In genomic region chr12:112241740-112242171, GRCm38 (mm10) we compare ENCODE assay signal across 11 mouse cellular contexts.
A peak's percentile ranks its signal among the peaks of the same experiment; 100 is the strongest.
DNase-seq lines count a peak whose midpoint lies in the region; ATAC-seq lines count a peak whose summit lies in the region.
"Had no signal": no experiment of that assay in that cellular context is flagged by ENCODE, and none has a peak within 500 bp of the region (broad histone marks: within the 10 kb centered on the region; RNA-seq: fewer than 3 reads in every experiment).

No protein-coding gene starts in this region.

- ATAC-seq in kidney, embryonic 14.5 days (ENCODE audit: low FRiP score, low TSS enrichment), result peak; percentile 64; the same call in 1 of the 2 replicates
- ATAC-seq in forebrain, embryonic 14.5 days, result peak; percentile 51
- peak; percentile 29; the same call in 1 of the 2 replicates for ATAC-seq in neural tube, embryonic 14.5 days (ENCODE audit: low read depth)
- ATAC-seq: intestine, postnatal 0 days had no signal

- H3K4me3 ChIP-seq in kidney, embryonic 14.5 days (ENCODE audit: low read length), result no peak overlapping the region
- H3K4me3 ChIP-seq in forebrain, embryonic 14.5 days (ENCODE audit: low read depth, low read length), result no peak overlapping the region
- peak overlapping the region; percentile 19; the same call in 1 of the 2 replicates for H3K4me3 ChIP-seq in limb, embryonic 10.5 days
- no peak overlapping the region for H3K4me3 ChIP-seq in neural tube, embryonic 14.5 days (ENCODE audit: low read depth, low read length)
- H3K4me3 ChIP-seq: heart, embryonic 15.5 days; myocyte had no signal

- 0 out of 2 replicates have a peak, but pooled peaks cover 4% of the 10 kb centered on the region for H3K4me1 ChIP-seq in kidney, embryonic 14.5 days (ENCODE audit: control insufficient read depth, insufficient read depth, low read length)
- peaks cover 47% of the 10 kb centered on the region for H3K4me1 ChIP-seq in forebrain, embryonic 14.5 days (ENCODE audit: control insufficient read depth, insufficient read depth, low read length)
- H3K4me1 ChIP-seq in limb, embryonic 10.5 days, result peaks cover 81% of the 10 kb centered on the region
- peaks cover 23% of the 10 kb centered on the region for H3K4me1 ChIP-seq in neural tube, embryonic 14.5 days (ENCODE audit: control insufficient read depth, insufficient read depth, low read length)

- no peaks in the 10 kb centered on the region for H3K9me3 ChIP-seq in kidney, embryonic 14.5 days (ENCODE audit: control insufficient read depth, low read length)
- H3K9me3 ChIP-seq in forebrain, embryonic 14.5 days (replicated peaks; ENCODE audit: control insufficient read depth, low read length), result no peaks in the 10 kb centered on the region
- no peaks in the 10 kb centered on the region for H3K9me3 ChIP-seq in limb, embryonic 10.5 days (replicated peaks)
- H3K9me3 ChIP-seq in neural tube, embryonic 14.5 days (ENCODE audit: control insufficient read depth, low read length), result no peaks in the 10 kb centered on the region
- H3K9me3 ChIP-seq: heart, embryonic 15.5 days had no signal

- 11% methylated on average over 3 of the region's 3 CpGs for WGBS in kidney, embryonic 14.5 days
- WGBS in forebrain, embryonic 14.5 days, result 5% methylated on average over 3 of the region's 3 CpGs
- 7% methylated on average over 3 of the region's 3 CpGs for WGBS in limb, embryonic 10.5 days
- WGBS in neural tube, embryonic 14.5 days, result 5% methylated on average over 3 of the region's 3 CpGs

- H3K36me3 ChIP-seq in kidney, embryonic 14.5 days (ENCODE audit: control insufficient read depth, insufficient read depth, low read length), result no peaks in the 10 kb centered on the region
- H3K36me3 ChIP-seq in forebrain, embryonic 14.5 days (ENCODE audit: control insufficient read depth, insufficient read depth, low read length), result no peaks in the 10 kb centered on the region
- no peaks in the 10 kb centered on the region for H3K36me3 ChIP-seq in limb, embryonic 10.5 days
- H3K36me3 ChIP-seq in neural tube, embryonic 14.5 days (ENCODE audit: control insufficient read depth, insufficient read depth, low read length), result no peaks in the 10 kb centered on the region
- H3K36me3 ChIP-seq: heart, embryonic 15.5 days had no signal

- no peak for DNase-seq in kidney, adult 8-10 months
- peak; percentile 67 for DNase-seq in forebrain, embryonic 14.5 days (ENCODE audit: low spot score)
- DNase-seq in limb, embryonic 10.5 days (ENCODE audit: low spot score), result peak; percentile 54
- DNase-seq in cerebellum, adult 8-10 months, result no peak
- DNase-seq in heart, adult 8-10 months (ENCODE audit: low spot score), result no peak
- DNase-seq in cerebellum, adult 9-11 months, result no peak

- H3K9ac ChIP-seq in kidney, embryonic 14.5 days (ENCODE audit: low read depth, low read length), result no peak overlapping the region
- H3K9ac ChIP-seq in forebrain, embryonic 14.5 days (ENCODE audit: low read length), result no peak overlapping the region
- H3K9ac ChIP-seq in neural tube, embryonic 14.5 days (replicated peaks; ENCODE audit: low read depth, low read length), result no peak overlapping the region
- H3K9ac ChIP-seq: heart, embryonic 15.5 days had no signal

- peaks cover 8% of the 10 kb centered on the region; the same call in 1 of the 2 replicates for H3K27me3 ChIP-seq in kidney, embryonic 14.5 days (ENCODE audit: control insufficient read depth, insufficient read depth, low read length)
- no peaks in the 10 kb centered on the region for H3K27me3 ChIP-seq in forebrain, embryonic 14.5 days (replicated peaks; ENCODE audit: control insufficient read depth, insufficient read depth, low read length)
- H3K27me3 ChIP-seq in limb, embryonic 10.5 days (ENCODE audit: low read depth, poor library complexity, severe bottlenecking), result peaks cover 62% of the 10 kb centered on the region
- 0 out of 2 replicates have a peak, but pooled peaks cover 2% of the 10 kb centered on the region for H3K27me3 ChIP-seq in neural tube, embryonic 14.5 days (ENCODE audit: control insufficient read depth, insufficient read depth, low read length)

- H3K4me2 ChIP-seq in kidney, embryonic 14.5 days (replicated peaks; ENCODE audit: low read depth, low read length), result no peak overlapping the region
- H3K4me2 ChIP-seq in forebrain, embryonic 14.5 days (ENCODE audit: low read length), result no peak overlapping the region
- no peak overlapping the region for H3K4me2 ChIP-seq in neural tube, embryonic 14.5 days (ENCODE audit: low read depth, low read length)
- H3K4me2 ChIP-seq: heart, embryonic 15.5 days had no signal

- H3K27ac ChIP-seq in kidney, embryonic 14.5 days (ENCODE audit: low read depth, low read length), result no peak overlapping the region
- H3K27ac ChIP-seq in forebrain, embryonic 14.5 days (ENCODE audit: low read depth, low read length), result peak overlapping the region; percentile 68; the same call in 1 of the 2 replicates
- peak overlapping the region; percentile 78 for H3K27ac ChIP-seq in limb, embryonic 10.5 days
- H3K27ac ChIP-seq in neural tube, embryonic 14.5 days (ENCODE audit: low read depth, low read length), result no peak overlapping the region
- H3K27ac ChIP-seq: heart, embryonic 15.5 days had no signal

Comparison
In these comparisons a context has a peak if more than half of its experiments do, and no peak if none do; other contexts are left out.
1. H3K27ac ChIP-seq: peak in forebrain, embryonic 14.5 days (single experiment) and limb, embryonic 10.5 days (single experiment); none in kidney, embryonic 14.5 days (single experiment) and neural tube, embryonic 14.5 days (single experiment).
2. DNase-seq: peak in forebrain, embryonic 14.5 days (single experiment) and limb, embryonic 10.5 days (single experiment); none in kidney, adult 8-10 months (0 of 2), cerebellum, adult 8-10 months (single experiment), heart, adult 8-10 months (single experiment) and cerebellum, adult 9-11 months (single experiment).
3. Peak in every context shown above with its lines, with median percentiles within 50 percentile points of each other: ATAC-seq.